8 mouse cellular contexts compared by ENCODE assay signal in genomic region chr10:126956692-126957358, GRCm38 (mm10). TPM values are rescaled to one million over a fixed set of nuclear protein-coding genes. Genes with fewer than 3 reads are reported as not detected.
DNase-seq lines count a peak whose midpoint lies in the region; ATAC-seq lines count a peak whose summit lies in the region.

No protein-coding gene starts in this region.

- peak overlapping the region; percentile 37 for H3K4me2 ChIP-seq in neural tube, embryonic 11.5 days (ENCODE audit: low read depth)

- no peak overlapping the region for H3K4me3 ChIP-seq in neural tube, embryonic 11.5 days (ENCODE audit: low read depth, low read length)
- H3K4me3 ChIP-seq in limb, embryonic 10.5 days, result peak overlapping the region; percentile 35

- no peaks in the 10 kb centered on the region for H3K9me3 ChIP-seq in neural tube, embryonic 11.5 days (ENCODE audit: control insufficient read depth, low read length)
- H3K9me3 ChIP-seq in limb, embryonic 10.5 days (replicated peaks), result no peaks in the 10 kb centered on the region

- H3K9ac ChIP-seq in neural tube, embryonic 11.5 days (ENCODE audit: low read length), result peak overlapping the region; percentile 52

- DNase-seq in frontal cortex, adult 2 months (ENCODE audit: extremely low spot score in 1 of 2, low spot score in 1 of 2), result peak; percentile 75 to 78
- no peak for DNase-seq in frontal cortex, postnatal 36 days (ENCODE audit: low spot score in 2 of 2)
- peak; percentile 12 for DNase-seq in neural tube, embryonic 11.5 days (ENCODE audit: low spot score)
- no peak for DNase-seq in neural tube, embryonic 10.5 days (ENCODE audit: extremely low spot score, low spot score)
- DNase-seq in limb, embryonic 10.5 days (ENCODE audit: low spot score), result no peak
- DNase-seq in telencephalon, adult 2 months (ENCODE audit: low read depth, low spot score), result peak; percentile 89
- DNase-seq in lung, postnatal 14 days, result no peak
- no peak for DNase-seq in right cerebral cortex, adult 2 months (ENCODE audit: low spot score in 2 of 2)

- H3K36me3 ChIP-seq in neural tube, embryonic 11.5 days (ENCODE audit: control insufficient read depth, insufficient read depth, low read length), result no peaks in the 10 kb centered on the region
- H3K36me3 ChIP-seq in limb, embryonic 10.5 days, result no peaks in the 10 kb centered on the region

- WGBS in neural tube, embryonic 11.5 days, result 10% methylated on average over 15 of the region's 15 CpGs
- 18% methylated on average over 15 of the region's 15 CpGs for WGBS in limb, embryonic 10.5 days

- H3K27me3 ChIP-seq in neural tube, embryonic 11.5 days (ENCODE audit: control insufficient read depth, insufficient read depth, low read length), result peaks cover 28% of the 10 kb centered on the region
- peaks cover 16% of the 10 kb centered on the region for H3K27me3 ChIP-seq in limb, embryonic 10.5 days (ENCODE audit: low read depth, poor library complexity, severe bottlenecking)

- peaks cover 14% of the 10 kb centered on the region for H3K4me1 ChIP-seq in neural tube, embryonic 11.5 days (ENCODE audit: control insufficient read depth, insufficient read depth, low read length)
- H3K4me1 ChIP-seq in limb, embryonic 10.5 days, result peaks cover 25% of the 10 kb centered on the region

- no peak for ATAC-seq in neural tube, embryonic 11.5 days (ENCODE audit: insufficient read depth, low FRiP score, low TSS enrichment)

- peak overlapping the region; percentile 61 for H3K27ac ChIP-seq in neural tube, embryonic 11.5 days (ENCODE audit: low read depth, low read length)
- peak overlapping the region; percentile 76 for H3K27ac ChIP-seq in limb, embryonic 10.5 days

RNA-seq across cellular contexts. Expression of gene Ctdsp2, which starts 21.7 kb away (rescaled TPM):
- 78.3 and 79.7 TPM in 2 replicates for polyA plus RNA-seq in frontal cortex, adult 2 months (2012; rRNA removed)
- polyA plus RNA-seq in neural tube, embryonic 11.5 days (2014; fragmentation: Nextera tagmentation; extraction: Ambion mirVana), result 52.8 and 56.1 TPM in 2 replicates
- polyA plus RNA-seq in limb, embryonic 10.5 days (2016; fragmentation: Nextera tagmentation; extraction: Ambion mirVana), result 45.9 and 59.0 TPM in 2 replicates

RNA-seq across cellular contexts. Expression of gene Avil, which starts 43.7 kb away (rescaled TPM):
- polyA plus RNA-seq in frontal cortex, adult 2 months (2012; rRNA removed), result 0.14 and 0.25 TPM in 2 replicates
- 0.57 and 0.82 TPM in 2 replicates for polyA plus RNA-seq in neural tube, embryonic 11.5 days (2014; fragmentation: Nextera tagmentation; extraction: Ambion mirVana)
- polyA plus RNA-seq in limb, embryonic 10.5 days (2016; fragmentation: Nextera tagmentation; extraction: Ambion mirVana), result 0.05 and 0.06 TPM in 2 replicates

RNA-seq across cellular contexts. Expression of gene Atp23, which starts 55.7 kb away (rescaled TPM):
- polyA plus RNA-seq in frontal cortex, adult 2 months (2012; rRNA removed), result 9.5 and 10.7 TPM in 2 replicates
- 14.6 and 15.2 TPM in 2 replicates for polyA plus RNA-seq in neural tube, embryonic 11.5 days (2014; fragmentation: Nextera tagmentation; extraction: Ambion mirVana)
- 19.3 and 23.6 TPM in 2 replicates for polyA plus RNA-seq in limb, embryonic 10.5 days (2016; fragmentation: Nextera tagmentation; extraction: Ambion mirVana)

Comparison
In these comparisons a context has a peak if more than half of its experiments do, and no peak if none do; other contexts are left out.
1. DNase-seq: peak in frontal cortex, adult 2 months (2 of 2), neural tube, embryonic 11.5 days (single experiment) and telencephalon, adult 2 months (single experiment); none in frontal cortex, postnatal 36 days (0 of 2), neural tube, embryonic 10.5 days (single experiment), limb, embryonic 10.5 days (single experiment), lung, postnatal 14 days (single experiment) and right cerebral cortex, adult 2 months (0 of 2).